Mouse (Mus musculus): ENCODE data around the gene Etaa1.
"Not testable (repeated sequence)": the region's sequence is repeated elsewhere in the genome, so short reads cannot be mapped to it uniquely, and the experiment has no call there.

The Etaa1 gene

GRCm38 (mm10) chr11:17953231-17954134 is at the start of gene Etaa1:
Gene Etaa1, minus strand, starts transcription at chr11:17953875.
- in situ Hi-C loops (cut with MboI; ENCODE audit: low pct_unique_long_range_greater_than_20kb in 1 of 2, low sequenced_read_pairs in 2 of 2, unreplicated experiment in 1 of 2), result no loop called here

- in situ Hi-C loops (cut with MboI; ENCODE audit: low pct_unique_long_range_greater_than_20kb in 1 of 2, low sequenced_read_pairs in 2 of 2, unreplicated experiment in 1 of 2), result no loop called here
Measured at GRCm38 (mm10) chr11:17994151-17994550, 40.5 kb upstream of the Etaa1 start.

- in situ Hi-C loops (cut with MboI; ENCODE audit: low pct_unique_long_range_greater_than_20kb in 1 of 2, low sequenced_read_pairs in 2 of 2, unreplicated experiment in 1 of 2), result no loop called here
Measured at GRCm38 (mm10) chr11:17992311-17992710, 38.6 kb upstream of the Etaa1 start.

GRCm38 (mm10) chr11:17983331-17983730 is 29.7 kb upstream of the Etaa1 start:
- in situ Hi-C loops (cut with MboI; ENCODE audit: low pct_unique_long_range_greater_than_20kb in 1 of 2, low sequenced_read_pairs in 2 of 2, unreplicated experiment in 1 of 2), result no loop called here

GRCm38 (mm10) chr11:17981246-17981645 is 27.6 kb upstream of the Etaa1 start:
- in situ Hi-C loops (cut with MboI; ENCODE audit: low pct_unique_long_range_greater_than_20kb in 1 of 2, low sequenced_read_pairs in 2 of 2, unreplicated experiment in 1 of 2), result no loop called here

GRCm38 (mm10) chr11:17975581-17975980 is 21.9 kb upstream of the Etaa1 start:
- in situ Hi-C loops (cut with MboI; ENCODE audit: low pct_unique_long_range_greater_than_20kb in 1 of 2, low sequenced_read_pairs in 2 of 2, unreplicated experiment in 1 of 2), result no loop called here

GRCm38 (mm10) chr11:17952791-17953190 is 884 bp downstream of the Etaa1 start:
- in situ Hi-C loops (cut with MboI; ENCODE audit: low pct_unique_long_range_greater_than_20kb in 1 of 2, low sequenced_read_pairs in 2 of 2, unreplicated experiment in 1 of 2), result no loop called here

GRCm38 (mm10) chr11:17951336-17951735 is 2.3 kb downstream of the Etaa1 start:
- in situ Hi-C loops (cut with MboI; ENCODE audit: low pct_unique_long_range_greater_than_20kb in 1 of 2, low sequenced_read_pairs in 2 of 2, unreplicated experiment in 1 of 2), result no loop called here

- in situ Hi-C loops (cut with MboI; ENCODE audit: low pct_unique_long_range_greater_than_20kb in 1 of 2, low sequenced_read_pairs in 2 of 2, unreplicated experiment in 1 of 2), result no loop called here
Measured at GRCm38 (mm10) chr11:17939168-17939567, 14.5 kb downstream of the Etaa1 start.

GRCm38 (mm10) chr11:17937931-17938330 is 15.7 kb downstream of the Etaa1 start:
- in situ Hi-C loops (cut with MboI; ENCODE audit: low pct_unique_long_range_greater_than_20kb in 1 of 2, low sequenced_read_pairs in 2 of 2, unreplicated experiment in 1 of 2), result no loop called here

GRCm38 (mm10) chr11:17917905-17918304 is 35.8 kb downstream of the Etaa1 start:
- in situ Hi-C loops (cut with MboI; ENCODE audit: low pct_unique_long_range_greater_than_20kb in 1 of 2, low sequenced_read_pairs in 2 of 2, unreplicated experiment in 1 of 2), result no loop called here

- in situ Hi-C loops (cut with MboI; ENCODE audit: low pct_unique_long_range_greater_than_20kb in 1 of 2, low sequenced_read_pairs in 2 of 2, unreplicated experiment in 1 of 2), result no loop called here
Measured at GRCm38 (mm10) chr11:17917101-17917500, 36.6 kb downstream of the Etaa1 start.

GRCm38 (mm10) chr11:17916486-17916885 is 37.2 kb downstream of the Etaa1 start:
- in situ Hi-C loops (cut with MboI; ENCODE audit: low pct_unique_long_range_greater_than_20kb in 1 of 2, low sequenced_read_pairs in 2 of 2, unreplicated experiment in 1 of 2), result no loop called here

GRCm38 (mm10) chr11:17900996-17901395 is 52.7 kb downstream of the Etaa1 start:
- in situ Hi-C loops (cut with MboI; ENCODE audit: low pct_unique_long_range_greater_than_20kb in 1 of 2, low sequenced_read_pairs in 2 of 2, unreplicated experiment in 1 of 2), result not testable (repeated sequence)

Data from mouse embryonic stem cell (cell line).